Mouse (Mus musculus): ENCODE results near the gene Rex1bd. TPM values are rescaled to one million over a fixed set of nuclear protein-coding genes. Genes with fewer than 3 reads are reported as not detected.

Gene Rex1bd
- polyA plus RNA-seq, 1 experiment from 2014 or later: 155 TPM

DNA sequence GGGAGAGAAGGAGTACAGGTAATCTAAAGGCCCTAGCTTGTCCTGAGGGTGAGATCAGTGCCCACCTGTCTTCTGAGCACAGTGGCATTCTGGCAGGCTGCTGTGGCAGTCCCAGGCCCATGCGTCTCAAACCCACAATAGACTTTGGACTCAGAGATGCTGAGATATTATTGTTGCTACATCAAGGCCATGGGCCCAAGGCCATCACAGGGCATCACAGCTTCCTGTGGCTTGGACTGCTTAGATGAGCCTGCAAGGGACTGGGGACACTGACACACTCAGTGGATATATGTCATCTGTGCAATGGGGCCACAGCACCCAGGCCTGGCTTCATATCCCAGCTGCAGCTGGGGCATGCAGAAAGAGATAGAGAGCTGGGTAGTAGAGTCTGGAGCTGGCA is 49.6 kb downstream of the Rex1bd start:
- Histone ChIP-seq H3K27ac (no peak overlapping the region), H3K9ac (replicated peaks) (no peak overlapping the region), H3K27me3 (peaks cover 10% of the 10 kb centered on the region; the same call in 1 of the 2 replicates), H3K36me3 (peaks cover 8% of the 10 kb centered on the region), H3K4me3 (replicated peaks) (no peak overlapping the region), H3K4me2 (replicated peaks) (no peak overlapping the region), H3K9me3 (no peaks in the 10 kb centered on the region), H3K4me1 (replicated peaks) (no peaks in the 10 kb centered on the region)
- ATAC-seq: no peak
- 88% methylated on average over 1 of the region's 1 CpGs for WGBS

Other genes with a start within 250 kb of the Rex1bd start
- 57.7 and 61.5 TPM in 2 replicates for gene Homer3, start 223.9 kb downstream of the Rex1bd start, polyA plus RNA-seq (2015; fragmentation: Nextera tagmentation; extraction: Ambion mirVana)
- 50.0 and 54.6 TPM in 2 replicates for gene Ddx49, start 204.3 kb downstream of the Rex1bd start, polyA plus RNA-seq (2015; fragmentation: Nextera tagmentation; extraction: Ambion mirVana)
- gene Cope, start 204.2 kb downstream of the Rex1bd start, polyA plus RNA-seq (2015; fragmentation: Nextera tagmentation; extraction: Ambion mirVana): 273 and 290 TPM in 2 replicates
- gene Cers1, start 191.0 kb downstream of the Rex1bd start, polyA plus RNA-seq (2015; fragmentation: Nextera tagmentation; extraction: Ambion mirVana): 23.7 and 26.2 TPM in 2 replicates
- gene Gdf1, start 176.9 kb downstream of the Rex1bd start, polyA plus RNA-seq (2015; fragmentation: Nextera tagmentation; extraction: Ambion mirVana): 3.7 and 6.0 TPM in 2 replicates
- gene Upf1, start 153.5 kb downstream of the Rex1bd start, polyA plus RNA-seq (2015; fragmentation: Nextera tagmentation; extraction: Ambion mirVana): 15.5 and 18.1 TPM in 2 replicates
- 0.21 and 0.42 TPM in 2 replicates for gene Comp, start 133.2 kb downstream of the Rex1bd start, polyA plus RNA-seq (2015; fragmentation: Nextera tagmentation; extraction: Ambion mirVana)
- gene Crtc1, start 67.2 kb downstream of the Rex1bd start, polyA plus RNA-seq (2015; fragmentation: Nextera tagmentation; extraction: Ambion mirVana): 33.9 and 36.1 TPM in 2 replicates
- 19.3 and 22.2 TPM in 2 replicates for gene Klhl26, start 29.8 kb downstream of the Rex1bd start, polyA plus RNA-seq (2015; fragmentation: Nextera tagmentation; extraction: Ambion mirVana)
- 60.6 and 61.5 TPM in 2 replicates for gene Tmem59l, start 19.4 kb downstream of the Rex1bd start, polyA plus RNA-seq (2015; fragmentation: Nextera tagmentation; extraction: Ambion mirVana)
- 0.97 and 1.1 TPM in 2 replicates for gene Crlf1, start 13.6 kb downstream of the Rex1bd start, polyA plus RNA-seq (2015; fragmentation: Nextera tagmentation; extraction: Ambion mirVana)
- 680 and 755 TPM in 2 replicates for gene Uba52, start 4.0 kb upstream of the Rex1bd start, polyA plus RNA-seq (2015; fragmentation: Nextera tagmentation; extraction: Ambion mirVana)
- gene Fkbp8, start 21.0 kb upstream of the Rex1bd start, polyA plus RNA-seq (2015; fragmentation: Nextera tagmentation; extraction: Ambion mirVana): 370 and 392 TPM in 2 replicates
- gene Kxd1, start 21.2 kb upstream of the Rex1bd start, polyA plus RNA-seq (2015; fragmentation: Nextera tagmentation; extraction: Ambion mirVana): 44.5 and 48.1 TPM in 2 replicates
- gene Ell, start 32.7 kb upstream of the Rex1bd start, polyA plus RNA-seq (2015; fragmentation: Nextera tagmentation; extraction: Ambion mirVana): 17.8 and 18.0 TPM in 2 replicates
- 119 and 133 TPM in 2 replicates for gene Isyna1, start 87.6 kb upstream of the Rex1bd start, polyA plus RNA-seq (2015; fragmentation: Nextera tagmentation; extraction: Ambion mirVana)
- 123 and 129 TPM in 2 replicates for gene Ssbp4, start 102.1 kb upstream of the Rex1bd start, polyA plus RNA-seq (2015; fragmentation: Nextera tagmentation; extraction: Ambion mirVana)
- 1.1 and 1.2 TPM in 2 replicates for gene Lrrc25, start 109.4 kb upstream of the Rex1bd start, polyA plus RNA-seq (2015; fragmentation: Nextera tagmentation; extraction: Ambion mirVana)
- gene Gdf15, start 125.7 kb upstream of the Rex1bd start, polyA plus RNA-seq (2015; fragmentation: Nextera tagmentation; extraction: Ambion mirVana): 0.30 TPM in 1 of 2 replicates, not detected in the other
- gene Pgpep1, start 153.6 kb upstream of the Rex1bd start, polyA plus RNA-seq (2015; fragmentation: Nextera tagmentation; extraction: Ambion mirVana): 87.5 and 99.4 TPM in 2 replicates
- 176 and 201 TPM in 2 replicates for gene Lsm4, start 166.5 kb upstream of the Rex1bd start, polyA plus RNA-seq (2015; fragmentation: Nextera tagmentation; extraction: Ambion mirVana)
- 65.1 and 97.7 TPM in 2 replicates for gene Jund, start 192.2 kb upstream of the Rex1bd start, polyA plus RNA-seq (2015; fragmentation: Nextera tagmentation; extraction: Ambion mirVana)
- 0.07 and 0.08 TPM in 2 replicates for gene Iqcn, start 196.7 kb upstream of the Rex1bd start, polyA plus RNA-seq (2015; fragmentation: Nextera tagmentation; extraction: Ambion mirVana)
- not detected in 2 replicates for gene Gm3336, start 211.8 kb upstream of the Rex1bd start, polyA plus RNA-seq (2015; fragmentation: Nextera tagmentation; extraction: Ambion mirVana)
- gene Pde4c, start 217.0 kb upstream of the Rex1bd start, polyA plus RNA-seq (2015; fragmentation: Nextera tagmentation; extraction: Ambion mirVana): 0.15 and 0.28 TPM in 2 replicates
- gene Rab3a, start 247.9 kb upstream of the Rex1bd start, polyA plus RNA-seq (2015; fragmentation: Nextera tagmentation; extraction: Ambion mirVana): 261 and 275 TPM in 2 replicates

All from midbrain, embryonic 13.5 days (tissue).